ENCODE assay signal across 24 mouse cellular contexts in the genomic region with DNA sequence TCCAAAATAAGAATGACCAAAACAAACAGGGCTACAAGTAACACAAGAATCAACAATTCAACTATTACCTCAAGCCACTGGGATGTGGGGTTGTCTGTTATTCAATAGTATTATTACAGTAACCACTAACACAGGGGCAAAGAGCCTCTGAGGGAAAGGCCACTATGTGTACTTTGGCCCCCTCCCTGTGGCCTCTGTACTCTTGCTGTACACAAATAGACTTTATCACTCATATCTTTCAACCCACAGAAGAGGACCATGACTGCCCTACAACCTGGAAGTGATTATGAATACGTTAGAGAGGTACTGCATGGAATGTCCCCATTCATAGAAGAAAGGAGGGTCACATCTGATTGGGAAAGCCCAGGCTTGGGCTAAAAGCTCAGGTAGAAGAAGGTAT. TPM values are rescaled to one million over a fixed set of nuclear protein-coding genes. Genes with fewer than 3 reads are reported as not detected.
DNase-seq lines count a peak whose midpoint lies in the region; ATAC-seq and TF ChIP-seq lines count a peak whose summit lies in the region.
"Had no signal": no experiment of that assay in that cellular context is flagged by ENCODE, and none has a peak within 500 bp of the region (broad histone marks: within the 10 kb centered on the region; RNA-seq: fewer than 3 reads in every experiment).

No protein-coding gene starts in this region.

- TF ChIP-seq POLR2A in liver, adult 2 months (IDR thresholded peaks at IDR 0.05; ENCODE audit: extremely low read depth, insufficient read depth, low read length), result no peak

- H3K36me3 ChIP-seq in liver, adult 2 months (ENCODE audit: control insufficient read depth, insufficient read depth, low read length), result no peaks in the 10 kb centered on the region
- no peaks in the 10 kb centered on the region for H3K36me3 ChIP-seq in liver, embryonic 11.5 days (ENCODE audit: control insufficient read depth, insufficient read depth, low read length)
- no peaks in the 10 kb centered on the region for H3K36me3 ChIP-seq in liver, postnatal 0 days (replicated peaks; ENCODE audit: insufficient read depth, low read length)
- H3K36me3 ChIP-seq in liver, embryonic 12.5 days, result no peaks in the 10 kb centered on the region
- H3K36me3 ChIP-seq in intestine, postnatal 0 days (ENCODE audit: control insufficient read depth, insufficient read depth), result no peaks in the 10 kb centered on the region
- H3K36me3 ChIP-seq: embryonic facial prominence, embryonic 10.5 days; embryonic facial prominence, embryonic 12.5 days; G1E had no signal

- H3K27ac ChIP-seq in liver, adult 2 months (replicated peaks; ENCODE audit: insufficient read depth, low read depth, low read length), result no peak overlapping the region
- H3K27ac ChIP-seq in liver, embryonic 11.5 days (ENCODE audit: low read depth, low read length), result no peak overlapping the region
- H3K27ac ChIP-seq in liver, postnatal 0 days (ENCODE audit: low read depth), result no peak overlapping the region
- H3K27ac ChIP-seq in liver, embryonic 12.5 days, result no peak overlapping the region
- H3K27ac ChIP-seq in intestine, postnatal 0 days (ENCODE audit: low read depth, low read length), result no peak overlapping the region
- H3K27ac ChIP-seq: embryonic facial prominence, embryonic 10.5 days; embryonic facial prominence, embryonic 12.5 days; forebrain, embryonic 13.5 days had no signal

- no peak overlapping the region for H3K4me3 ChIP-seq in liver, adult 2 months (ENCODE audit: insufficient read depth, low read depth, low read length)
- H3K4me3 ChIP-seq in liver, embryonic 11.5 days (ENCODE audit: low read depth, low read length), result no peak overlapping the region
- no peak overlapping the region for H3K4me3 ChIP-seq in liver, postnatal 0 days (ENCODE audit: low read depth, low read length)
- no peak overlapping the region for H3K4me3 ChIP-seq in liver, embryonic 12.5 days
- no peak overlapping the region for H3K4me3 ChIP-seq in intestine, postnatal 0 days (ENCODE audit: low read depth, low read length)
- H3K4me3 ChIP-seq: embryonic facial prominence, embryonic 10.5 days; embryonic facial prominence, embryonic 12.5 days; forebrain, embryonic 13.5 days had no signal

- H3K4me2 ChIP-seq in liver, embryonic 11.5 days, result no peak overlapping the region
- no peak overlapping the region for H3K4me2 ChIP-seq in liver, postnatal 0 days (ENCODE audit: low read depth, low read length)
- no peak overlapping the region for H3K4me2 ChIP-seq in liver, embryonic 12.5 days
- no peak overlapping the region for H3K4me2 ChIP-seq in intestine, postnatal 0 days (replicated peaks; ENCODE audit: low read depth)
- H3K4me2 ChIP-seq: embryonic facial prominence, embryonic 12.5 days; forebrain, embryonic 13.5 days had no signal

- no peak for ATAC-seq in liver, embryonic 11.5 days (replicated peaks; ENCODE audit: low FRiP score)
- peak; percentile 33; the same call in 1 of the 2 replicates for ATAC-seq in liver, postnatal 0 days
- no peak for ATAC-seq in liver, embryonic 12.5 days
- ATAC-seq in intestine, postnatal 0 days, result peak; percentile 76
- ATAC-seq: activated CD4-positive, CD25-positive, alpha-beta regulatory T cell, adult 4 months; CD4-positive, CD25-positive, alpha-beta regulatory T cell, adult 4 months; forebrain, embryonic 13.5 days; Patski had no signal

- H3K4me1 ChIP-seq in liver, adult 2 months (ENCODE audit: control insufficient read depth, insufficient read depth, low read length), result peaks cover 9% of the 10 kb centered on the region; the same call in 1 of the 2 replicates
- H3K4me1 ChIP-seq in liver, embryonic 11.5 days (replicated peaks; ENCODE audit: control insufficient read depth, insufficient read depth, low read length), result no peaks in the 10 kb centered on the region
- peaks cover 7% of the 10 kb centered on the region for H3K4me1 ChIP-seq in liver, postnatal 0 days (ENCODE audit: insufficient read depth)
- no peaks in the 10 kb centered on the region for H3K4me1 ChIP-seq in liver, embryonic 12.5 days
- H3K4me1 ChIP-seq in intestine, postnatal 0 days (replicated peaks; ENCODE audit: control insufficient read depth, insufficient read depth, low read length), result peaks cover 4% of the 10 kb centered on the region; the same call in 1 of the 2 replicates
- H3K4me1 ChIP-seq: embryonic facial prominence, embryonic 10.5 days; embryonic facial prominence, embryonic 12.5 days; forebrain, embryonic 13.5 days had no signal

- no peak overlapping the region for H3K9ac ChIP-seq in liver, adult 2 months (ENCODE audit: low read depth, low read length)
- no peak overlapping the region for H3K9ac ChIP-seq in liver, embryonic 11.5 days (ENCODE audit: low read depth, low read length)
- H3K9ac ChIP-seq in liver, postnatal 0 days (replicated peaks), result no peak overlapping the region
- H3K9ac ChIP-seq in liver, embryonic 12.5 days, result no peak overlapping the region
- no peak overlapping the region for H3K9ac ChIP-seq in intestine, postnatal 0 days (ENCODE audit: low read depth, low read length)
- H3K9ac ChIP-seq: embryonic facial prominence, embryonic 12.5 days; forebrain, embryonic 13.5 days had no signal

- no peaks in the 10 kb centered on the region for H3K79me2 ChIP-seq in liver, adult 2 months (ENCODE audit: control insufficient read depth, insufficient read depth, low read length)

- no peaks in the 10 kb centered on the region for H3K27me3 ChIP-seq in liver, adult 2 months (ENCODE audit: control insufficient read depth, insufficient read depth, low read length)
- H3K27me3 ChIP-seq in liver, embryonic 11.5 days (replicated peaks; ENCODE audit: control insufficient read depth, insufficient read depth, low read length), result no peaks in the 10 kb centered on the region
- no peaks in the 10 kb centered on the region for H3K27me3 ChIP-seq in liver, postnatal 0 days (ENCODE audit: insufficient read depth, low read length)
- no peaks in the 10 kb centered on the region for H3K27me3 ChIP-seq in liver, embryonic 12.5 days (replicated peaks)
- no peaks in the 10 kb centered on the region for H3K27me3 ChIP-seq in intestine, postnatal 0 days (replicated peaks; ENCODE audit: control insufficient read depth, insufficient read depth, low read length)
- H3K27me3 ChIP-seq: CH12.LX; embryonic facial prominence, embryonic 12.5 days; forebrain, embryonic 13.5 days; Patski had no signal

- peak; percentile 77 for DNase-seq in liver, adult 2 months (ENCODE audit: extremely low read depth, low read depth, low spot score)
- DNase-seq in liver, embryonic 11.5 days (ENCODE audit: low spot score), result no peak
- DNase-seq in liver, postnatal 0 days, result no peak
- no peak for DNase-seq in thymus, postnatal 4 days
- DNase-seq in kidney, postnatal 4 days, result no peak
- DNase-seq: adrenal gland, adult 8-10 months; adrenal gland, postnatal 14 days; adrenal gland, postnatal 36 days; B cell, adult 2 months; cerebellum, adult 11-12 months; cerebellum, adult 2 months; cerebellum, adult 9-10 months; cerebellum, postnatal 10 days; cerebellum, postnatal 25 days had no signal

- TF ChIP-seq CTCF in liver, adult 2 months (IDR thresholded peaks at IDR 0.05; ENCODE audit: low read depth, low read length), result no peak
- TF ChIP-seq CTCF in liver, postnatal 0 days (IDR thresholded peaks at IDR 0.05; ENCODE audit: low read depth), result no peak
- no peak for TF ChIP-seq CTCF in intestine, postnatal 0 days (IDR thresholded peaks at IDR 0.05; ENCODE audit: low read depth)

- 21% methylated on average over 1 of the region's 1 CpGs for WGBS in liver, adult 2 months
- WGBS in liver, embryonic 11.5 days, result 73% methylated on average over 1 of the region's 1 CpGs
- WGBS in liver, postnatal 0 days (ENCODE audit: insufficient replicate concordance), result 50% methylated on average over 1 of the region's 1 CpGs
- 29% methylated on average over 1 of the region's 1 CpGs for WGBS in liver, embryonic 12.5 days (ENCODE audit: insufficient replicate concordance)
- 48% methylated on average over 1 of the region's 1 CpGs for WGBS in intestine, postnatal 0 days

- TF ChIP-seq EP300 in liver, postnatal 0 days (IDR thresholded peaks at IDR 0.05; ENCODE audit: low read depth), result no peak

- no peaks in the 10 kb centered on the region for H3K9me3 ChIP-seq in liver, embryonic 11.5 days (ENCODE audit: control insufficient read depth, low read length)
- no peaks in the 10 kb centered on the region for H3K9me3 ChIP-seq in liver, postnatal 0 days (ENCODE audit: low read length)
- H3K9me3 ChIP-seq in liver, embryonic 12.5 days (replicated peaks), result no peaks in the 10 kb centered on the region
- H3K9me3 ChIP-seq in intestine, postnatal 0 days (ENCODE audit: control insufficient read depth), result no peaks in the 10 kb centered on the region
- H3K9me3 ChIP-seq: embryonic facial prominence, embryonic 10.5 days; embryonic facial prominence, embryonic 12.5 days; forebrain, embryonic 13.5 days; G1E had no signal

RNA-seq across cellular contexts. Expression of gene Rhob, which starts 35.1 kb away (rescaled TPM):
- 12.8 and 25.2 TPM in 2 replicates for total RNA-seq in liver, adult 2 months (2014; rRNA removed)
- 24.9 and 31.0 TPM in 2 replicates for polyA plus RNA-seq in liver, adult 2 months (2012; rRNA removed)
- 19.5 and 23.2 TPM in 2 replicates for polyA plus RNA-seq in liver, embryonic 11.5 days (2014; fragmentation: Nextera tagmentation; extraction: Ambion mirVana)
- 6.9 and 8.7 TPM in 2 replicates for polyA plus RNA-seq in liver, postnatal 0 days (2015; fragmentation: Nextera tagmentation; extraction: Ambion mirVana)
- polyA plus RNA-seq in liver, embryonic 12.5 days (2016; fragmentation: Nextera tagmentation; extraction: Ambion mirVana), result 12.3 and 12.4 TPM in 2 replicates
- 28.8 and 29.7 TPM in 2 replicates for polyA plus RNA-seq in intestine, postnatal 0 days (2015; fragmentation: Nextera tagmentation; extraction: Ambion mirVana)

Comparison
In these comparisons a context has a peak if more than half of its experiments do, and no peak if none do; other contexts are left out.
1. ATAC-seq: peak in liver, postnatal 0 days (single experiment) and intestine, postnatal 0 days (single experiment); none in liver, embryonic 11.5 days (single experiment) and liver, embryonic 12.5 days (single experiment).